Mouse (Mus musculus) hindbrain, embryonic 15.5 days (tissue): ENCODE data around the gene Tlcd2. TPM values are rescaled to one million over a fixed set of nuclear protein-coding genes. Genes with fewer than 3 reads are reported as not detected.

Experiments used
- ATAC-seq: fragments of 200-750 bp; cut with Nextera tagmentation; 2 replicates; pipeline ENCODE4 v1.8.0; 2017; ENCODE audit warnings: low read depth, moderate number of reproducible peaks, moderate TSS enrichment; ENCODE audit not compliant: low FRiP score
- H3K27ac ChIP-seq: fragments of 300-500 bp; sonication (generic); replicated peaks from 2 replicates; pipeline ENCODE4 v1.5.1; 2015; ENCODE audit warnings: mild to moderate bottlenecking, inconsistent platforms
- H3K27me3 ChIP-seq: fragments of 300-500 bp; sonication (generic); 2 replicates; pipeline ENCODE4 v1.6.1; 2015; ENCODE audit warnings: control low read depth, inconsistent platforms
- H3K36me3 ChIP-seq: fragments of 300-500 bp; sonication (generic); 2 replicates; pipeline ENCODE4 v1.6.1; 2015; ENCODE audit warnings: control low read depth, inconsistent platforms
- H3K4me1 ChIP-seq: fragments of 300-500 bp; sonication (generic); replicated peaks from 2 replicates; pipeline ENCODE4 v1.6.1; 2015; ENCODE audit warnings: control low read depth, inconsistent platforms
- H3K4me2 ChIP-seq: fragments of 300-500 bp; sonication (generic); 2 replicates; pipeline ENCODE4 v1.6.1; 2015; ENCODE audit warnings: moderate library complexity, mild to moderate bottlenecking, inconsistent platforms
- H3K4me3 ChIP-seq: fragments of 300-500 bp; sonication (generic); 2 replicates; pipeline ENCODE4 v1.5.1; 2015; ENCODE audit warnings: mild to moderate bottlenecking, inconsistent platforms
- H3K9ac ChIP-seq: fragments of 300-500 bp; sonication (generic); 2 replicates; pipeline ENCODE4 v1.6.1; 2015; ENCODE audit warnings: inconsistent platforms
- H3K9me3 ChIP-seq: fragments of 300-500 bp; sonication (generic); 2 replicates; pipeline ENCODE4 v1.6.1; 2016; ENCODE audit warnings: control low read depth, inconsistent platforms
- WGBS: fragments of 180-500 bp; shearing (Covaris S2); methylation state at CpG from one replicate; pipeline ENCODE4 v1.1.7; 2015; 5-methylcytosine and 5-hydroxymethylcytosine counted together
- polyA plus RNA-seq: library from polyadenylated mRNA; unstranded; fragments of >200 nt; fragmentation: Nextera tagmentation; extraction: Ambion mirVana; gene quantifications from 2 replicates; pipeline ENCODE4 v1.2.1, GENCODE M21; 2015

Gene Tlcd2
- polyA plus RNA-seq, 1 experiment from 2014 or later = 3.1 TPM

DNA sequence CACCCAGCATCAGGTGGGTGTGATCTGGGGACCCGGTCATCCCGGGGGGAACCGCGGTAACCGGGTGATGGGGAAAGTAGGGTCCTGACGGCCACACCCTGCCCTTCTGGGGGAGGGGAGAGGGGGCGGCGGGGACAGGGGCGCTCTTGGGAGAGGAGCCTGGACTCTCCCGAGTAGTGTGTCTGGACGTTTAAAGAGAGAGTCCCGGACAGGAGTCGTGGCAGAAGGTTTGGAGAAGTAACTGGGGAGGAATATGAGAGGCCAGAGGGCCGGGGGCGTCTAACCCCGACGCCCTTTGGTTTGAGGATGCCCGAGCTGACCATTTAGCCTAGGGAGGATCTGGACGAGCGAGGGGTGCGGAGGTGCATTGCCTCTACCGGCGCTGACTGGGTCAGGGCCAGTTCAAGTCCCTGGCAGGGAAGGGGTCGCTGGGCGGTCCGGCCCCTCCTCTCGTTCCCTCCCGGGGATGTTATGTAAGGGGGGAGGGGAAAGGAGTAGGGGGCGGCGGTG, 283 bp downstream of the Tlcd2 start:
- no peaks in the 10 kb centered on the region for H3K9me3 ChIP-seq
- H3K27ac ChIP-seq = peak overlapping the region; percentile 75
- ATAC-seq = no peak
- H3K27me3 ChIP-seq = no peaks in the 10 kb centered on the region
- H3K4me2 ChIP-seq = peak overlapping the region; percentile 94
- peak overlapping the region; percentile 80 for H3K4me3 ChIP-seq
- peaks cover 21% of the 10 kb centered on the region for H3K36me3 ChIP-seq
- WGBS = under 1% methylated on average over 30 of the region's 30 CpGs
- H3K9ac ChIP-seq = peak overlapping the region; percentile 69
- H3K4me1 ChIP-seq = peaks cover 24% of the 10 kb centered on the region

DNA sequence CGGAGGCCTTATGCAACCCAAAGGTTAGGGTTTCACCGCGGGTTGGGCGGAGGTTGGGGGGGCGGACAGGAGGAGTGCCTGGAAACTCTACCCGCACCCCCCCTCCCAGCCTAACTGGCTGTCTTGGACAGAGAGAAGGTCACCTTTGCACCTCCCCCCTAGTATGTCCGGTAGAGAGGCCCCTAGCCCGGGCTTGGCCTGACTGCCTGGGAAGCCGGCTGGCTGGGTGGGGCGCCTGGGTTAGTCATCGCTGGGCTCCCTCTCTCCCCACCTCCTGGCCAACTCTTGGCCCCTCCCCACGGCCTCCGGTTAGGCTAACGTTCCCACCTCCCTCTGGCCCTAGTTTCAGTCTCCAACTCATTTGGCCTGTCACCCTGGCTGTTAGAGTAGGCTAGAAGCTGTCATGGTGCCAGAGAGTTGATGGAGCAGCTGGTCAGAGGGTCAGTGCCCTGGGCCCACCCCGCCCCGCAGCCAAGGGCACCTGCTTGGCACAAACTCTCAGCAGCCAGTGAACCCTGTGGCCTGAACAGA, 803 bp downstream of the Tlcd2 start:
- peak overlapping the region; percentile 69 for H3K9ac ChIP-seq
- H3K9me3 ChIP-seq = no peaks in the 10 kb centered on the region
- H3K27me3 ChIP-seq = no peaks in the 10 kb centered on the region
- peaks cover 22% of the 10 kb centered on the region for H3K36me3 ChIP-seq
- peak overlapping the region; percentile 94 for H3K4me2 ChIP-seq
- H3K4me3 ChIP-seq = peak overlapping the region; percentile 80
- H3K4me1 ChIP-seq = peaks cover 24% of the 10 kb centered on the region
- no peak for ATAC-seq
- H3K27ac ChIP-seq = peak overlapping the region; percentile 75; the same call in 1 of the 2 replicates
- 4% methylated on average over 13 of the region's 16 CpGs for WGBS

DNA sequence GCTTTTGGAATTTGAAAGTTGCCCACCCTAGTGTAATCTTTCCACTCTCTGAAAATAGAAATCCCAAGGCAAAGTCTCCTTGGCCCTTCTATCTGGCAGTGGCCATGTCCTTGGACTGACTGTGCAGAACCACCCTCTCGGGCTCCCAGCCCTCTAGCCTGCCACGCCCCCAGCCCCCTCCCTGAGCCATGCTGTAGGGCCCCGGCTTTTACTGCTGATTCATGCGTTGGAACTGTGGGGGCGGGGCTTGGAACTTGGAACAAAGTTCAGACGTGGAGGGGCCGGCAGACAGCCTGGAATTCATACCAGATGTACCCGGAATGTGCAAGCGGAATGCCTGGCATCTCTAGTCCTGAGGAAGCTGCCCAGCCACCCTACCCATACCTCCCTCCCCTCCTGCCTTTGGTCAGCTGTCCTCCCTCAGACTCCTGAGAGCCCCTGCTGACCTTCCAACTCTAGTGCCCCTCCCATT, 1.4 kb downstream of the Tlcd2 start:
- Histone ChIP-seq H3K4me3 (peak overlapping the region; percentile 80), H3K4me2 (peak overlapping the region; percentile 94), H3K27ac (no peak overlapping the region), H3K27me3 (no peaks in the 10 kb centered on the region), H3K9me3 (no peaks in the 10 kb centered on the region), H3K9ac (no peak overlapping the region), H3K4me1 (peaks cover 24% of the 10 kb centered on the region), H3K36me3 (peaks cover 22% of the 10 kb centered on the region)
- ATAC-seq = no peak
- 4% methylated on average over 9 of the region's 9 CpGs for WGBS

DNA sequence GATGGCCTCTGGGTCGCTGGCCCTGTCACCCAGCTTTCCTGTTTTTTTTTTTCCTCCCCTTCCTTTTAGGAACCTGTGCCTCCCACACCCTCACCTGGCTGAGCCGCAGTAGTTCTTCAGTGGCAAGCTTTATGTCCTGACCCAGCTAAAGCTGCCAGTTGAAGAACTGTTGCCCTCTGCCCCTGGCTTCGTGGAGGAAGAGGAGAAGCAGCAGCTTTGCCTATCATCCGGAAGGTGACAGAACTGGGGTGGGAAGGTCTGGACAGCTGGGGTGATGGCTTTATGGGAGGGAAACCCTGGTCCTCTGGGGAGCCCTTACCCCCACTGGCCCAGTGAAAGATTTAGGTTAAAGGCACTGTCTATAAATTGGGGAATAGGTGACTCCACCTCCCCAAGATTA, 2.1 kb downstream of the Tlcd2 start:
- H3K27me3 ChIP-seq = no peaks in the 10 kb centered on the region
- H3K4me1 ChIP-seq = peaks cover 24% of the 10 kb centered on the region
- peaks cover 22% of the 10 kb centered on the region for H3K36me3 ChIP-seq
- WGBS = 77% methylated on average over 4 of the region's 4 CpGs
- no peak overlapping the region for H3K9ac ChIP-seq
- no peak overlapping the region for H3K27ac ChIP-seq
- H3K4me2 ChIP-seq = no peak overlapping the region
- ATAC-seq = no peak
- H3K4me3 ChIP-seq = no peak overlapping the region
- no peaks in the 10 kb centered on the region for H3K9me3 ChIP-seq

DNA sequence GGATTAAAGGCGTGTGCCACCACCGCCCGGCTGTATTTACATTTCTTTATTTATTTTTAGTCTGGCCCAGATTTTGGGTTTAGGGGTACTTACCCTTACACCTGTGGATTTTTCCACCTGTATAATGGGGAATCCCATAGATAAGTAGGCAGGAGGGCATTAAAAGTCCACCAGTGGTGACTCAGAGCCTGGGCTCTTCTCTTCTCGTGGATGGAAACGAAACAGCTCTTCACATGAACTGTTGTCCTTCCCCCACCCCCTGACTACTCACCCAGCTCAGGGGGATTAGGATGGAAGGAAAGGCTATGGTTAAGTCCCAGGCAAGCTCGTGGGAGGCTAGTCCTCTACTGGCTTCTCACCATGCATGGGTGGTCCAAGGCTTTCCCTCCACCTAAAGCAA, 2.9 kb downstream of the Tlcd2 start:
- no peak overlapping the region for H3K4me3 ChIP-seq
- WGBS = 90% methylated on average over 6 of the region's 6 CpGs
- no peak for ATAC-seq
- H3K9ac ChIP-seq = no peak overlapping the region
- 0 out of 2 replicates have a peak, but pooled peaks cover 2% of the 10 kb centered on the region for H3K27me3 ChIP-seq
- no peak overlapping the region for H3K27ac ChIP-seq
- H3K36me3 ChIP-seq = peaks cover 22% of the 10 kb centered on the region
- no peaks in the 10 kb centered on the region for H3K9me3 ChIP-seq
- no peak overlapping the region for H3K4me2 ChIP-seq
- peaks cover 24% of the 10 kb centered on the region for H3K4me1 ChIP-seq

DNA sequence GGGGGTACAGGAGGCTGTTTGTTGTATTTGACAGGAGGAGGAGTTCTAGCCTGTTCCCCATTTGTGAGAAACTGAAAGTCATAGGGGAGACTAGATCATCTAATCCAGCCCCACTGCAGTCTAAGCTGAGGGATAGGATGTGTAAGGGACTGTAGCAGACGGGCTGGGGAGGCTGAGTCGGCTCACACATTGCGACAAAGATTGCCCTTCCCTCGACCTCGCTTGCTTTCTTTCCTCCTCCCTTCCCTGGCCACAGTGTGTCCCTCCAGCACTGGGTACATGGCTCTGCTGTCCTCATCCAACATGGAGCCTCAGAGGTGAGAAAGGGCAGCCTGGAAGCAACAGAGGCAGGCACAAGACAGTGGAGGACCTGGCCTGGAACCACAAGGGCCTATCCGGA, 3.5 kb downstream of the Tlcd2 start:
- H3K4me3 ChIP-seq = no peak overlapping the region

DNA sequence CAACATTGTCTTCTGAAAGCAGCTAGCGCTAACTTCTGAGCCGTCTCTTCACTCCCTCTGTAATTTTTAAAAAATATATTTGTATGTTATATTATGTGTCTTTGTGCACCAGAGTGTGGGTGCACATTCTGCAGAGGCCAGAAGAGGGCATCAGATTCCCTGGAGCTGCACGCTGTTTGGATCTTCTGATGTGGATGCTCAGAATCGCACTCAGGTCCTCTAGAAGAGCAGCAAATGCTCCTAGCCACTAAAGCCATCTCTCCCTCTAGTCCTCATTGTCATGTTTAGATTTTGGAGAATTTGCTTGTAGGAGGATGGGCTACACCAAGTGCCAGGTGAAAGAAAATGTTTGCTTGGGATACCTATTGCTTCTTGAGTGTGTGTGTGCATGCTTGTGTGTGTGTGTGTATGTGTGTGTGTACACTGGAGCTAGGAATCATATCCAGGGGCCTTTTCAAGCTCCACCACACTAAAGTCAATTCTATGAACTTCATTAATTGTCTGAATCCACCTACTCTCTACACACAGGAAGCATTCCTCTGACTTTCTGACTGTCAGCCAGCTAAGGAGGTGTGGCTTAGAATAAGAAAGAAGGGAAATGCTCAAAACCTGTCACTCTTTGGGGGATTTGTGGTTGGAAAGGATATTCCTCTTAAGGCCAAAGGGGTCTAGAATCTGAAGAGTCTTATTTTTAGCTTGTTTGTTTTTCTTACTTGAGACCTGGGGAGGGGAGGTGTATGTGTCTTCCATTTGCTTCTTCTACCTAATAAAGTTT, 5.4 kb downstream of the Tlcd2 start:
- Histone ChIP-seq H3K9ac (no peak overlapping the region), H3K9me3 (no peaks in the 10 kb centered on the region), H3K36me3 (peaks cover 22% of the 10 kb centered on the region), H3K27ac (no peak overlapping the region), H3K4me1 (peaks cover 14% of the 10 kb centered on the region), H3K4me3 (no peak overlapping the region), H3K27me3 (0 out of 2 replicates have a peak, but pooled peaks cover 4% of the 10 kb centered on the region), H3K4me2 (no peak overlapping the region)
- ATAC-seq = no peak
- WGBS = 96% methylated on average over 4 of the region's 4 CpGs

More for the DNA sequence above, 3.5 kb downstream of the Tlcd2 start:
- Histone ChIP-seq H3K4me2 (no peak overlapping the region), H3K4me1 (peaks cover 19% of the 10 kb centered on the region), H3K27ac (no peak overlapping the region), H3K36me3 (peaks cover 22% of the 10 kb centered on the region), H3K9me3 (no peaks in the 10 kb centered on the region), H3K27me3 (0 out of 2 replicates have a peak, but pooled peaks cover 4% of the 10 kb centered on the region), H3K9ac (no peak overlapping the region)
- WGBS = 82% methylated on average over 6 of the region's 6 CpGs
- no peak for ATAC-seq

DNA sequence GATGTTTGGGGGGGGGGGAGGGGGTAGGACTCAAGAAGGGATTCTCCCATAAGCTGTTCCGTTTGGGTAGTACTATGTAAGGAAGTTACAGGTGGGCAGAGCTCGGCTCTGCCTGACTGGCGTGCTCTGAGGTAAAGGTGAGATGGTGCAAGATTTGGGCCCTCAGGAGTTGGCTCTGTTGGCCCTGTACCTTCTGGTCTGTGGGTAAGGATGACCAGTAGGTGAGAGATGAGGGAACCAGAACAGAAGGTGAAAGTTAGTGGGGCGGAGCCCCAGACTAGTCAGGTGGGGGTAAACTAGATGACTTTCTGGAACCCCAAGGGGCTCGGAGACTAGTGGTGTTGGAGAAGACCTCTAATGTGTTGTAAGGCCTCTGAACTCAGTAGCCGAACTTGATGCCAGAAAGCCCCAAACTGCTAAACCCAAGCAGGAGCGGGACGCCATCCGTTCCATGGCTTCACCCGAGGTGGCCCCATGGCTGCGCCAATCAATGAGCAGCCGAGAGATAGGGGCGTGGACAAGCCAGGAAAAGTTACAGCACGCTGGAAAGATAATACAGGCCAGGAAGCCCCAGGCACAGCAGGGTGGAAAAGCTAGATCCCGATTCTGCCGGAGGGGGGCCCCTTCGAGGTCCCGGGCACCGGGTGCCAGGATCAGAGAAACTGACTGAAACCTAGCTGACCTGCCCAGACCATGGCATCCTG, 6.1 kb downstream of the Tlcd2 start:
- H3K27me3 ChIP-seq = 0 out of 2 replicates have a peak, but pooled peaks cover 4% of the 10 kb centered on the region
- 0 out of 2 replicates have a peak overlapping the region, but pooled peaks have one; percentile 21 for H3K9ac ChIP-seq

DNA sequence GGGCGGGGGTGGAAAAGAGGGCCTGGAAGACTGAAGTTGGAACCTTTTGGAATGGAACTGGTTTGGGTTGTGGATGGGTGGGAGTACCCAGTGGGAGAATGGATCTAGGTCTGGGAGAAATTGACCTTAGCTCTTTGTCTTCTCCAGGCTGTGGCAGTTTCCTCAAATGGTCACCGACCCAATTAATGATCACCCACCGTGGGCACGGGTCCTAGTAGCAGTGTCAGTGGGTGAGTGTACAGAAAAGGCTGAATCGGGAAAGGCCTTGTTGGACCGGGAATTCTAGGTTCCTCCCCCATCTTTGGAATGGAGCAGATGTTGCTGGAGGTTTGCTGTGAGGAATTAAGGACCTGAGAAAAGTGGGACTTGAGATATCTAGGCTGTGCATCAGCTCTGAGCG, 6.9 kb downstream of the Tlcd2 start:
- H3K27me3 ChIP-seq = 0 out of 2 replicates have a peak, but pooled peaks cover 4% of the 10 kb centered on the region
- H3K9ac ChIP-seq = no peak overlapping the region
- 64% methylated on average over 7 of the region's 7 CpGs for WGBS
- H3K4me2 ChIP-seq = peak overlapping the region; percentile 56
- H3K36me3 ChIP-seq = peaks cover 22% of the 10 kb centered on the region
- H3K4me1 ChIP-seq = no peaks in the 10 kb centered on the region; the same call in none of the 2 replicates
- peak overlapping the region; percentile 27 for H3K4me3 ChIP-seq
- no peaks in the 10 kb centered on the region for H3K9me3 ChIP-seq
- ATAC-seq = no peak
- H3K27ac ChIP-seq = no peak overlapping the region

More for the DNA sequence above, 6.1 kb downstream of the Tlcd2 start:
- Histone ChIP-seq H3K27ac (no peak overlapping the region), H3K9me3 (no peaks in the 10 kb centered on the region), H3K4me2 (peak overlapping the region; percentile 56), H3K4me3 (peak overlapping the region; percentile 27), H3K36me3 (peaks cover 22% of the 10 kb centered on the region), H3K4me1 (peaks cover 6% of the 10 kb centered on the region)
- no peak for ATAC-seq
- WGBS = 17% methylated on average over 19 of the region's 19 CpGs

DNA sequence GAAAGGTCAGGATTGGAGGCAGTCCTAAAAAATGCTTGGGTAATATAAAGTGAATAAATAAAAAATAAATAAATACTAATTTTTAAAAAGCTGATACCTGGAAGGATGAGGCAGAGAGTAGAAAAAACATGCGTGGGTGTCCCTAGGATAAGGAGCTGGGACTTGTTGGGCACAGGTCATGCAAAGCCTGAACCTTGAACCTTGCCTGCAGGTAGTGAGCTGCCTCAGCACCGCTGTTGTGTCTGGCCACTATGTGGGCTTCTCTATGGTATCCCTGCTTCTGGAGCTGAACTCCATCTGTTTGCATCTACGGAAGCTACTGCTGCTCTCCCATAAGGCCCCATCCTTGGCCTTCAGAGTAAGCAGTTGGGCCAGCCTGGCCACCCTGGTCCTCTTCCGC, 7.7 kb downstream of the Tlcd2 start:
- H3K9ac ChIP-seq = no peak overlapping the region
- 93% methylated on average over 4 of the region's 4 CpGs for WGBS

DNA sequence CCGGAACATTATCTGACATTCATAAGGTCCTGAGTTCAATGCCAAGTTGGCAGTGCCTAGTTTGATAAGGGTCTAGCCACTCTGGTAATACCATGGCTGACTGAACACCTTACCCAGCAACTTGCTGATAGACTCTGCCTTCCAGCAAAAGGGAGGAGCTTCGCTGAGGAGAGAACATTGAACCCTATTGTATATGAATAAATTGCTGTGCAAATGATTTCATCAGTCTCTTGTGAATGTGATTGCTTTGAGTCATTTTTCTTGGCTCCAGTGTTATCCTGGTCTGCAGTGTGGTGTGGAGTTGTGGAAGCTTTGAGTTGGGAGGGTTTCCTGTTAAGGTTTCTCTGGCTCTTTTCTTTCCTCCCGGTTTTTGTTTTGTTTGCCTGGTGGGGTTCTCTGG, 9.2 kb downstream of the Tlcd2 start:
- no peaks in the 10 kb centered on the region; the same call in 1 of the 2 replicates for H3K4me1 ChIP-seq
- H3K9me3 ChIP-seq = no peaks in the 10 kb centered on the region
- peaks cover 8% of the 10 kb centered on the region for H3K36me3 ChIP-seq
- no peak overlapping the region for H3K4me2 ChIP-seq
- no peak for ATAC-seq
- no peak overlapping the region for H3K4me3 ChIP-seq
- H3K9ac ChIP-seq = no peak overlapping the region
- WGBS = 91% methylated on average over 3 of the region's 3 CpGs
- H3K27ac ChIP-seq = no peak overlapping the region
- 0 out of 2 replicates have a peak, but pooled peaks cover 4% of the 10 kb centered on the region for H3K27me3 ChIP-seq

More for the DNA sequence above, 7.7 kb downstream of the Tlcd2 start:
- Histone ChIP-seq H3K4me2 (no peak overlapping the region), H3K36me3 (peaks cover 22% of the 10 kb centered on the region), H3K4me3 (no peak overlapping the region), H3K4me1 (no peaks in the 10 kb centered on the region; the same call in 1 of the 2 replicates), H3K9me3 (no peaks in the 10 kb centered on the region), H3K27ac (no peak overlapping the region), H3K27me3 (0 out of 2 replicates have a peak, but pooled peaks cover 4% of the 10 kb centered on the region)
- no peak for ATAC-seq
